Mouse (Mus musculus): ENCODE measurements at regions not wholly inside any gene's neighbourhood (a gene's known extent, or its start where the extent isn't known, plus 50 kb on each side); places are given as distances from the start of the nearest gene placed in this dataset.
A peak's percentile ranks its signal among the peaks of the same experiment; 100 is the strongest.

DNA sequence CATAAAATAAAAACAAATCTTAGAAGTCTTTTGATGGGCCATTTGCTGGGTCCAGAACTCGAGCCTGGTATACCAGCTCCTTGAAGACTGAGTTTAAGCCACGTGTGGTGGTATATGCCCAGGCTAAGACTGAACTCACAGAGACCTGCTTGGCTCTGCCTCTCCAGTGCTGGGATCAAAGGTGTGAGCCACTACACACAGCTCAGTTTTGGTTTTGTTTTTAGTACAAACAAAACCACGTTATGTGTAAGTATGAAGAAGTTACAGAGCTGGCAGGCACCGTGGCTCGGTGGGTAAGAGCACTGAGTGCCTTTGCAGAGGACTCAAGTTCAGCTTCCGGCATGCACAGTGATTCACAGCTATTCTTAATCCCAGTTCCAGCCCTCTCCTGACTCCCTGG, 75.6 kb downstream of the Wdr5 start:
- no peak for DNase-seq (ENCODE audit: low spot score)

DNA sequence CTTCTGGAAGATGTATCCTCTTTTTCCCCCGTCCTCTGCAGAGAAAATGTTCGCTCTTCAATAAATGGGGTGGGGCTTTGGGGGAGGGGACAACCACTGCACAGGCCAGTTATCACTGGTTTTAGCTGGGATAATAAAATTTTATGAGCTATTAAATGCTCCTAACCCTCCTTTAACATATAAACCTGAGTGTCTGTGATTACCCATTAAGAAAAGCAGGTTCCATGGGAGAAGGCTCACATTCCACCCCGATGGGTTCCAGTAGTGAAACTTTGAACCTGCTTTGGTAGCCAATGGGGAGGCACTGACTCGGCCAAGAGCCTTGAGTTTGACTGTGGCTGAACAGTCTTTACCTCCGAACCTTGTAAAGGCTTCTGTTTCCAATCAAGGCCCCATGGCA, 76.7 kb downstream of the Wdr5 start:
- DNase-seq (ENCODE audit: low spot score): no peak

DNA sequence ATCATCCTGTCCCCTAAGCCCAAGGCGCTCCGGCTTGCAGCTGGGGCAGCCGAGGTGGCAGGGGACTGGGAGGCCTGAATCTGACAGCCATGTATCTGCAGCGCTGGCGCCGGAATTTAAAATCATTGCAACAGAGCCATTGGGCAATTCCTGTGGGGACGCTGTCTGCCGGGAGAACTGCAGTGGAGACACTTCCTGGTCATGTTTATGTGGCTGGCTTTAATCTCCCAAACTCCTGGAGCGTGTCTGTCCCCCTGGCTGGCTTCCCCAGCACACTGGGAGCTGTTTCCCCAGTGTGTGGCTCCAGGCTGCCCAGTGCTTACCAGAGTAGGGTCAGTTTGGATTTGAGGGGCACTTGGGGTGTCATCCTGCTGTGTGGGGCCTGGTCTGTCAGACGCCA, 78.4 kb downstream of the Wdr5 start:
- DNase-seq (ENCODE audit: low spot score): peak; percentile 96

DNA sequence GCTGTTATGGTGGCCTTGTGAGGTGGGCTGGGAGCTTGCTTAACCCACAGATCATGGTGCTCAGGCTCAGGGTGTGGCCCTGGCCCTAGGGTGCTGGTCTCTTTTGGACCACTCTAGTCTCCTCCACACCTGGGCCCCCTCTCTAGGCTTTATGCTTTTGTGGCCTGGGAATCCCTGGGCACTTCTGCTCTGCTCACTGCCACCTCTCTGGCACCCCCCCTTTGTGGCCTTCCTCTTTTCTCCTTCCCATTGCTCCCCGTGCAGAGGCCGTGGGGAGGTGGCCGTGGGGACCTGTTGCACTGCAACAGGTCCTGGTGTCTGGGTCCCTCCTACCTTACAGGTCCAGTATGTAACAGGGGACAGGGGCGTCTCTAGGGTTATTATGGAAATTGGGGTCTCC, 80.3 kb downstream of the Wdr5 start:
- no peak for DNase-seq (ENCODE audit: low spot score)

DNA sequence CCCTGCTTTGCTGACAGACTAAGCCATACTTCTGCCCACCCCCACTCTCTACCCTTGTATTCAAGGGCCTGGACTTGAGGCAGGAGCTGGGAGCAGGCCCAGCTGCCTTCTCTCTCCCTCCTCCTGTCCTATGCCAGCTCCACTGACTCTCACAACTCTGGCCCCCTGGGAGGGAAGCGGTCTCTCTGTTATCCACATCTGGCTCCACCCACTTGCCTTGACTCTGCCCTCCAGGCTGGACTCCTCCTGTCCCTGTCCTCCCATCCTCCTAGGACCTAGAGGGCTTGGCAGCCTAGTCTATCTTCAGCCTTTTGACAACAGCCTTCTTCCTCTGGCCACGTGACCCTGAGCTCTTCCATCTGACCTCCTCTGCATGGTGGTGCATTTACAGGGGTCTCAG, 80.0 kb upstream of the Rxra start:
- peak; percentile 93 for DNase-seq (ENCODE audit: low spot score)

DNA sequence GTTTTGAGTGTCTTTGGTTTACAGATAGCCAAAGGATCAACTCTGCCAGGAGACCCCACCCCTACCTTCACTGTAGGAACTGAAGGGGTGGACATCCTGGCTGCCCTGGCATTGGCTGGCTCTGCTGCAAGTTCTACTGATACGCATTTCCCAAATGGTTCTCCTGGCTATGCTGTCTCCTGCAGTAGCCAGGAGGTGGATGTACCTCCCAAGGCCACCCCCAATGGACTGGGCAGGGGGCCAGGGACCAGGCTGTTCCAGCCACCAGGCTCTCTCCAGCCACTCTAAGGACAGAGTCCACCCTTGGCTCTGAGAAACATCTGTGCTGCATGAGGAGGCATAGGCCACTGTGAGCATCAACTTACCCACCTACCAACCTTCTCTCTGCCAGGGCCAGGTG, 79.3 kb upstream of the Rxra start:
- DNase-seq (ENCODE audit: low spot score): peak; percentile 49

DNA sequence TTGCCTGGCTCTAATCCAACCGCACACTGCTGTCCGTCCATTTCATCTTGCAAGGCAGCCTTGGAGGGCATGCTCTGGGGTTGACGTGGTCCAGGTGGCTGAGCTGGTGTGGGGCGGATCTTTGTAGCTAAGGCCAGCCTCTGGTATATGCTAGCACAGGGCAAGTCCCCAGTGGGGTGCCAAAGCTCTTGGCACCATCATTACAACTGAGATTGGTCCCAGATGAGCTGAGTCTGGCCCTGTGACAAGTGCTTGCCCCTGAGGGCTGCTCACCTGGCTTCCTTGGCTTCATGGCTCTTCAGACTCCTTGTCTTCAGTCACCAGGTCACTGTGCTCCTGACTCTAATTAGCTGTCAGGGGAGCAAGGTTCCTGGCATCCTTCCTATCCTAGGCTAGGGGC, 78.3 kb upstream of the Rxra start:
- peak; percentile 88 for DNase-seq (ENCODE audit: low spot score)

DNA sequence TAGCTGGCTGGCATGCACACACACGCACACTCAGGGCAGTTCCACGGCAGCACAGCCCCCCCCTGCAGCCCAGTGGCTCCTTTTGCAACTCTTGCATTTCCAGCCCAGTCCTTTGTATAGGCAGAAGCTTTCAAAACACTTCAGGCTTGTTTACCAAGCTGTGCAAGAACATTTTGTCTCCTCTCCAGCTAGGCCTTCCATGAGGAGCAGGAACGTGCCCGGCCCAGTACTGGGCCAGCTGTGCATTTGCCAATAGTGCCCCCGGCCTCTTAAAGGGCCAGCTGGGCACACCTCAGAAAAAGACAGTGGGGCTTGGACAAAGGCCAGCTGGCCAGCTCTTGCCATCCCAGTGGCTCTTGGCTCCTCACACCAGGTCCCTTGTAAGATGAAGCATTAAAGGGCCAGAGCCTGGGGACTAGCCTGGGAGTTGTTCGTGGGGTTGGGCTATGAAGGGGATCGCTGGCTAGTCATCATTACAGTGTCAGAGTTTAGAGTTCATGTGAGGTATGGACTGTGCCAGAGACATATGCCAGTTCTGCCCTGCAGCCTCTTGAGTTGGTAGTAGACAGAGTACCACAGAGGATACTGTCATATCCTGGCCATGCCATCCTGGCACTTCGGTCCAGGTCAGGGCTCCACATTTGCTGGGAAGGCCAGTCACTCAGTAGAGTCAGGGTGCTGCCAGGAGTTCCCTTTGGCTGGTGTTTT, 77.0 kb upstream of the Rxra start:
- peak; percentile 96 for DNase-seq (ENCODE audit: low spot score)

DNA sequence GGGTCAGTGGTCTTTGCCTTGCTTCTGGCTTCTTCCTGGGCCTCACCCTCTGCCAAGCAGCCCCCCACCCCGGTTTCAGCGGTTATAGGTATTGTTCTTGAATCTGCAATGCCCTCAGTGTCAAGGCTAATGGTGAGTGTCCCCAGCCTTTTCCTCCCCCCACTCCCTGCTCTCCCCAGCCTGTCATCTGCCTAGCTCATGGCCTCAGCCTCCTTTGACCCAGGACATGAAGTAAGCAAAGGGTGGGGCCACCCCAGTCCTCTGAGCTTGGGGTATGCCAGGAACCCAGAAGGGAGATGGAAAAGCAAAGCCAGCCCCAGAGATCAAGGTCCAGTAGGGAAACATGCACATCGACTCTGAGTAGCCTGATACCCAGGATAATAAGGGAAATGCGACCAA, 76.5 kb upstream of the Rxra start:
- peak; percentile 77 for DNase-seq (ENCODE audit: low spot score)

DNA sequence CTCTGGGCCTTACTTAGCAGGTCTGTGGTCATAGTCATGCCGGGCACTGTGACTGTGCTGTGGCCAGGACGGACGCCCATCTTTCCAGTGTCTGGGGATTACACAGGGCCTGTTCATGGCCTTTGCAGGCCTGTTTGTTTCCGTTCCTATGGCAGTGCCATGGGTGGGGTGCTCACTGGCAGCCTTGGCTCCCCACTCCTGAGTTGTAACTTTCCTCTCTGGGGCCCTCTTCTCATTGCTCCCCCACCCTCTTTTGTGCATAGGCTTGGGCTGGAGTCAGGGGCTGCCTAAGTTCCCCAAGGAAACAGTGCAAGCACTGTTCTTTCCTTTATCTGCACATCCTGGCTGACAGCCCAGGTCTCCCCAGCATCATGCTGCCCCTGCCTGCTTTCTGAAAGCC, 72.9 kb upstream of the Rxra start:
- no peak for DNase-seq (ENCODE audit: low spot score)

DNA sequence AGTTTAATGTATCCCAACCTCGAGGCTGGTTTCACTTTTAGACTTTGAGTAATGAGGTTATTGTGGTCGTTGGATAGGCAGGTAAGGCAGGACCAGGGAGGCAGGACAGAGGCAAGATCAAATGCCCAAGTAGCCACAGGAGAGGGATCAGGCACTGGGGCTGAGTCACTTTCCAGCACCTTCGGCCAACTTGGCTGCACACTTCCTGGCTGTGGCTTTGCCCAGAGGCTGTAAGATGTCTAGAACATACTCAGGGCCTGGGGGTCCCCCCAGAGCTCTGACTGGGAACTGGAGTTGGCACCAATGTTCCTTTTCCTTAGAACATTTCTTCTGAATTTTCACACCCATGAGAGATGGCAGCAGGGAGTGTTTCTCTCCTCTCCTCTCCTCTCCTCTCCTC, 71.7 kb upstream of the Rxra start:
- DNase-seq (ENCODE audit: low spot score): peak; percentile 67

DNA sequence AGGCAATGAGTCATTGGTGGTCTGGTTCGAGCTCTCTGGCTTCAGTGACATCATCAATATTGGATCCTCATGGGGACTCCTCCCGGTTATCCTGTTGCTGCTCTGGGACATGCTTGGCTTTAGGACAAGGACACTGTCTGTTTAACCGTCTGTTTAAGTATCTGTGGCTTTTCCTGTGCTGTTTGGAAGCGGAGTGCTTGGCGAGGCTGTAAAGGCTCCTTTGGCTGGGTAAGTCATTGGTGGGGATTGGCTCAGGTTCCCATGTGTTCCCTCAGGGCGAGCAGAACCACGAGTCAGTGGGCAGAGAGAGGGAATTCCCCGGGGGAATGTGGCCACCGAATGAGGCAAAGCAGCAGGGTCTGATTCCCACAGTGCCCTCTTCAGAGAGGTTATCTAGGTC, 69.4 kb upstream of the Rxra start:
- DNase-seq (ENCODE audit: low spot score): no peak

DNA sequence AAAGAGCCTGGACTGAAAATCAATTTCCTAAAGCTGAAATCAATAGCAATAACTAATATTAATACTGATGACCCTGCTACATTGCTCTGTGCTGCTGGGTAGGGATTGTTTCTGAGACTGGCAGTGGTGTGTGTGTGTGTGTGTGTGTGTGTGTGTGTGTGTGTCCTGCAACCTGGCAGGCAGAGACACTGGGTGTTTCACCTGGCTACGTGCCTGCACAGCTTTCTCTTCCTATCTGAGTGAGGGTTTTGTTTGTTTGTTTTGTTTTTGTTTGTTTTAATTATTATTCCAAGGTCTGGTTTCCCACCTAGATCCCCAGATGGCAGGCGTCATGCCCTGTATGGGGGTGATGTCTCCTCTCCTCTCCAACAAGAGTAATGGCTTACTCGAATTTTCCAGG, 54.5 kb upstream of the Rxra start:
- no peak for DNase-seq (ENCODE audit: low spot score)

DNA sequence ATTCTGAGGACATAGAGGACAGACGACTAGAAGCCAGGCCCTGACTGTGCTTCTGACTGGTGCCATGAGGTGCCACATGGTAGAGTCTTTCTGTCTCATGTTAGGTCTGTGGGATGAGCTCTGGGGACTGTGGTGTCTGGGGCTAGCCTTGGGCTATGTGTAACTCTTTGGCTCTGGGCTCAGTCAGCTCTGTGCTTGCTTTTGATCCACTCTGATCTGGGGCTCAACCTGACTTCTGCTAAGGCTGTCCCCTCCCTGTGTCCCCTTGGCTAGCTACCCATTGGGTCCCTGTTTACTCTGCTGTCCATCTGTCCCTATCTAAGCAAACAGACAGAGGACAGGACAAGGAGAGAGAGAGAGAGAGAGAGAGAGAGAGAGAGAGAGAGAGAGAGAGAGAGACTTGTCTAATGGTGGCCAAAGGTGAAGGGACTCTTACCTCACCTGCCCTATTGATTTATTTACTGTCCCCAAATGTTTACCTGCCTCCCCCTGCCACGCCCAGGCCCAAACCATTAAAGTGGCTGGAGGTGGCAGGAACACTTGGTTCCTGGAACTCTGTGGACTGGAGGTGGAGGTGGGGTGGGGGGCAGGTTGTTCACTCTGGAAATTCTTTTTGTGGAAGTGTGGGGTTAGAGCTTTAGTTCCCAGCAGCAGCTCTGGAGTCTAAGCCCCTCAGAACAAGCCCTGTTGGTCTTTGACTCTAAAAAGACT, 51.4 kb upstream of the Rxra start:
- no peak for DNase-seq (ENCODE audit: low spot score)

All from adipocyte (in vitro differentiated cells).